Mouse (Mus musculus) liver, postnatal 0 days (tissue): ENCODE results near the gene Srebf2.

Experiments
- CTCF ChIP-seq: sonication (generic); IDR thresholded peaks from 2 replicates; pipeline ENCODE4 v1.5.1; 2016; ENCODE audit warnings: antibody characterized with exemption, low read depth
- EP300 ChIP-seq: IDR thresholded peaks from 2 replicates; pipeline ENCODE4 v1.6.1; 2016; ENCODE audit warnings: antibody characterized with exemption, low read depth, mild to moderate bottlenecking

- no peak; the same call in 1 of the 2 replicates for TF ChIP-seq CTCF
- no peak for TF ChIP-seq EP300
These were observed 96.3 kb downstream of the Srebf2 start for GRCm38 (mm10) chr15:82243311-82243710.
